Mouse (Mus musculus) lung, embryonic 14.5 days (tissue): Measurements from ENCODE around the gene Slc25a47. TPM values are rescaled to one million over a fixed set of nuclear protein-coding genes. Genes with fewer than 3 reads are reported as not detected.

ENCODE experiments used
- ATAC-seq: fragments of 200-750 bp; cut with Nextera tagmentation; 2 replicates; pipeline ENCODE4 v1.8.0; 2017; ENCODE audit warnings: mild to moderate bottlenecking, moderate TSS enrichment, moderate library complexity; ENCODE audit not compliant: insufficient read depth
- DNase-seq: peaks from one replicate; pipeline ENCODE4 v3.0.0-alpha.2; 2015
- H3K27ac ChIP-seq: fragments of 300-500 bp; sonication (generic); 2 replicates; pipeline ENCODE4 v1.5.1; 2014; ENCODE audit warnings: low read depth, mild to moderate bottlenecking, moderate library complexity
- H3K27me3 ChIP-seq: fragments of 300-500 bp; sonication (generic); 2 replicates; pipeline ENCODE4 v1.6.1; 2014; ENCODE audit warnings: low read length, control low read depth; ENCODE audit not compliant: insufficient read depth
- H3K36me3 ChIP-seq: fragments of 300-500 bp; sonication (generic); 2 replicates; pipeline ENCODE4 v1.6.1; 2014; ENCODE audit warnings: control low read depth; ENCODE audit not compliant: insufficient read depth
- H3K4me1 ChIP-seq: fragments of 300-500 bp; sonication (generic); 2 replicates; pipeline ENCODE4 v1.6.1; 2014; ENCODE audit warnings: antibody characterized with exemption, control low read depth; ENCODE audit not compliant: insufficient read depth
- H3K4me2 ChIP-seq: fragments of 300-500 bp; sonication (generic); 2 replicates; pipeline ENCODE4 v1.6.1; 2014; ENCODE audit warnings: mild to moderate bottlenecking
- H3K4me3 ChIP-seq: fragments of 300-500 bp; sonication (generic); 2 replicates; pipeline ENCODE4 v1.5.1; 2014; ENCODE audit warnings: low read depth, low read length
- H3K9ac ChIP-seq: fragments of 300-500 bp; sonication (generic); 2 replicates; pipeline ENCODE4 v1.6.1; 2014
- H3K9me3 ChIP-seq: fragments of 300-500 bp; sonication (generic); 2 replicates; pipeline ENCODE4 v1.6.1; 2016; ENCODE audit warnings: low read depth, low read length, control low read depth
- CTCF ChIP-seq: IDR thresholded peaks from 2 replicates; pipeline ENCODE4 v1.5.1; 2016; ENCODE audit warnings: antibody characterized with exemption, low read depth
- WGBS: fragments of 180-500 bp; shearing (Covaris S2); extraction: QIAGEN DNeasy Blood & Tissue Kit; methylation state at CpG from one replicate; pipeline ENCODE4 v1.1.7; 2014; 5-methylcytosine and 5-hydroxymethylcytosine counted together
- polyA plus RNA-seq: library from polyadenylated mRNA; unstranded; fragments of >200 nt; fragmentation: Nextera tagmentation; extraction: Ambion mirVana; gene quantifications from 2 replicates; pipeline ENCODE4 v1.2.1, GENCODE M21; 2014

Slc25a47 gene
- polyA plus RNA-seq, 1 experiment from 2014 or later = 11.9 TPM

- Histone ChIP-seq H3K27me3 (no peaks in the 10 kb centered on the region), H3K4me3 (no peak overlapping the region), H3K27ac (no peak overlapping the region), H3K4me2 (no peak overlapping the region), H3K36me3 (peaks cover 10% of the 10 kb centered on the region; the same call in 1 of the 2 replicates), H3K4me1 (peaks cover 23% of the 10 kb centered on the region), H3K9ac (no peak overlapping the region), H3K9me3 (no peaks in the 10 kb centered on the region)
- WGBS = 84% methylated on average over 3 of the region's 3 CpGs
- no peak for DNase-seq
- no peak for TF ChIP-seq CTCF
- no peak for ATAC-seq
Observed at GRCm38 (mm10) chr12:108833408-108833807, 2.4 kb upstream of the Slc25a47 start.

- no peaks in the 10 kb centered on the region for H3K9me3 ChIP-seq
- WGBS = 84% methylated on average over 3 of the region's 3 CpGs
- peaks cover 23% of the 10 kb centered on the region for H3K4me1 ChIP-seq
- DNase-seq (no peak), ATAC-seq (no peak)
- H3K4me3 ChIP-seq = no peak overlapping the region
- TF ChIP-seq CTCF = no peak
- H3K9ac ChIP-seq = no peak overlapping the region
- peaks cover 10% of the 10 kb centered on the region; the same call in 1 of the 2 replicates for H3K36me3 ChIP-seq
- H3K27me3 ChIP-seq = no peaks in the 10 kb centered on the region
- H3K4me2 ChIP-seq = peak overlapping the region; percentile 98; the same call in 1 of the 2 replicates
- no peak overlapping the region for H3K27ac ChIP-seq
Observed at GRCm38 (mm10) chr12:108834337-108834736, 1.5 kb upstream of the Slc25a47 start.

- Histone ChIP-seq H3K27ac (no peak overlapping the region), H3K27me3 (no peaks in the 10 kb centered on the region), H3K36me3 (peaks cover 14% of the 10 kb centered on the region), H3K9ac (peak overlapping the region; percentile 68; the same call in 1 of the 2 replicates), H3K4me3 (peak overlapping the region; percentile 70), H3K9me3 (no peaks in the 10 kb centered on the region), H3K4me2 (peak overlapping the region; percentile 98), H3K4me1 (peaks cover 23% of the 10 kb centered on the region)
- ATAC-seq (no peak), DNase-seq (no peak)
- WGBS = 37% methylated on average over 5 of the region's 5 CpGs
- TF ChIP-seq CTCF = no peak
Observed at GRCm38 (mm10) chr12:108834786-108835185, 1.1 kb upstream of the Slc25a47 start.

GRCm38 (mm10) chr12:108835208-108835839 lies 522 bp upstream of the Slc25a47 start:
- Histone ChIP-seq H3K4me3 (peak overlapping the region; percentile 70), H3K4me1 (peaks cover 23% of the 10 kb centered on the region), H3K27me3 (no peaks in the 10 kb centered on the region), H3K27ac (peak overlapping the region; percentile 30; the same call in 1 of the 2 replicates), H3K36me3 (peaks cover 18% of the 10 kb centered on the region), H3K9me3 (no peaks in the 10 kb centered on the region), H3K9ac (peak overlapping the region; percentile 68), H3K4me2 (peak overlapping the region; percentile 98)
- 2% methylated on average over 51 of the region's 51 CpGs for WGBS
- ATAC-seq = no peak; the same call in 1 of the 2 replicates
- TF ChIP-seq CTCF = no peak
- DNase-seq = peak; percentile 38

- H3K36me3 ChIP-seq = peaks cover 26% of the 10 kb centered on the region
- peak overlapping the region; percentile 88 for H3K9ac ChIP-seq
- H3K27ac ChIP-seq = peak overlapping the region; percentile 92
- no peaks in the 10 kb centered on the region for H3K9me3 ChIP-seq
- no peak for TF ChIP-seq CTCF
- ATAC-seq = no peak
- peak overlapping the region; percentile 70 for H3K4me3 ChIP-seq
- no peaks in the 10 kb centered on the region for H3K27me3 ChIP-seq
- peak overlapping the region; percentile 98 for H3K4me2 ChIP-seq
- peak; percentile 29 for DNase-seq
- 22% methylated on average over 7 of the region's 7 CpGs for WGBS
- H3K4me1 ChIP-seq = peaks cover 20% of the 10 kb centered on the region
Observed at GRCm38 (mm10) chr12:108836722-108837121, 876 bp downstream of the Slc25a47 start.

- 65% methylated on average over 6 of the region's 6 CpGs for WGBS
- Histone ChIP-seq H3K9ac (no peak overlapping the region), H3K4me3 (no peak overlapping the region), H3K27me3 (no peaks in the 10 kb centered on the region), H3K27ac (peak overlapping the region; percentile 63; the same call in 1 of the 2 replicates), H3K9me3 (no peaks in the 10 kb centered on the region), H3K4me2 (no peak overlapping the region), H3K4me1 (peaks cover 16% of the 10 kb centered on the region), H3K36me3 (peaks cover 59% of the 10 kb centered on the region)
- peak; percentile 79 for DNase-seq
- peak; percentile 72 for ATAC-seq
- no peak for TF ChIP-seq CTCF
Observed at GRCm38 (mm10) chr12:108841181-108841580, 5.3 kb downstream of the Slc25a47 start.

GRCm38 (mm10) chr12:108842663-108843062 lies 6.8 kb downstream of the Slc25a47 start:
- Histone ChIP-seq H3K4me1 (peaks cover 6% of the 10 kb centered on the region), H3K27me3 (no peaks in the 10 kb centered on the region), H3K4me2 (no peak overlapping the region), H3K9me3 (no peaks in the 10 kb centered on the region), H3K4me3 (no peak overlapping the region), H3K27ac (no peak overlapping the region), H3K36me3 (peaks cover 54% of the 10 kb centered on the region), H3K9ac (no peak overlapping the region)
- DNase-seq = no peak
- 86% methylated on average over 7 of the region's 7 CpGs for WGBS
- ATAC-seq = no peak
- no peak for TF ChIP-seq CTCF
